Mouse (Mus musculus): ENCODE measurements around the gene 4930564D02Rik.

GRCm38 (mm10) chr3:105092721-105093505, 26.3 kb downstream of the 4930564D02Rik start:
- TF ChIP-seq CTCF (IDR thresholded peaks at IDR 0.05): no peak
- no peak for TF ChIP-seq EP300 (IDR thresholded peaks at IDR 0.05)
